ENCODE assay signal across 15 mouse cellular contexts in genomic region chr10:95040258-95040895, GRCm38 (mm10).
DNase-seq lines count a peak whose midpoint lies in the region; ATAC-seq and TF ChIP-seq lines count a peak whose summit lies in the region.
"Had no signal": no experiment of that assay in that cellular context is flagged by ENCODE, and none has a peak within 500 bp of the region (broad histone marks: within the 10 kb centered on the region; RNA-seq: fewer than 3 reads in every experiment).

No protein-coding gene starts in this region.

- H3K4me2 ChIP-seq in hindbrain, embryonic 12.5 days (replicated peaks), result no peak overlapping the region
- H3K4me2 ChIP-seq in hindbrain, embryonic 11.5 days (replicated peaks; ENCODE audit: low read depth, low read length), result no peak overlapping the region
- no peak overlapping the region for H3K4me2 ChIP-seq in neural tube, embryonic 12.5 days (replicated peaks)
- no peak overlapping the region for H3K4me2 ChIP-seq in hindbrain, embryonic 16.5 days (ENCODE audit: low read length)
- H3K4me2 ChIP-seq in stomach, postnatal 0 days (replicated peaks; ENCODE audit: low read depth), result no peak overlapping the region
- H3K4me2 ChIP-seq: liver, embryonic 13.5 days had no signal

- WGBS in hindbrain, embryonic 12.5 days, result 54% methylated on average over 6 of the region's 6 CpGs
- WGBS in hindbrain, embryonic 11.5 days, result 71% methylated on average over 6 of the region's 6 CpGs
- WGBS in neural tube, embryonic 12.5 days, result 73% methylated on average over 6 of the region's 6 CpGs
- WGBS in hindbrain, embryonic 16.5 days, result 52% methylated on average over 6 of the region's 6 CpGs
- 64% methylated on average over 6 of the region's 6 CpGs for WGBS in stomach, postnatal 0 days

- TF ChIP-seq CTCF in stomach, postnatal 0 days (IDR thresholded peaks at IDR 0.05; ENCODE audit: low read depth), result no peak

- H3K9ac ChIP-seq in hindbrain, embryonic 12.5 days, result no peak overlapping the region
- H3K9ac ChIP-seq in hindbrain, embryonic 11.5 days (ENCODE audit: low read depth, low read length), result no peak overlapping the region
- no peak overlapping the region for H3K9ac ChIP-seq in neural tube, embryonic 12.5 days
- no peak overlapping the region for H3K9ac ChIP-seq in hindbrain, embryonic 16.5 days (ENCODE audit: low read depth, low read length)
- H3K9ac ChIP-seq in stomach, postnatal 0 days (ENCODE audit: low read length), result no peak overlapping the region
- H3K9ac ChIP-seq: liver, embryonic 13.5 days had no signal

- peak; percentile 57; the same call in 1 of the 2 replicates for ATAC-seq in hindbrain, embryonic 12.5 days (ENCODE audit: low FRiP score)
- no peak for ATAC-seq in hindbrain, embryonic 11.5 days (ENCODE audit: low FRiP score)
- 0 out of 2 replicates have a peak, but pooled peaks have one; percentile 41 for ATAC-seq in neural tube, embryonic 12.5 days (ENCODE audit: low FRiP score, low read depth)
- ATAC-seq in hindbrain, embryonic 16.5 days, result peak; percentile 43; the same call in 1 of the 2 replicates
- no peak for ATAC-seq in stomach, postnatal 0 days (ENCODE audit: low FRiP score, low TSS enrichment)

- H3K4me1 ChIP-seq in hindbrain, embryonic 12.5 days, result peaks cover 30% of the 10 kb centered on the region
- H3K4me1 ChIP-seq in hindbrain, embryonic 11.5 days (replicated peaks; ENCODE audit: control insufficient read depth, insufficient read depth, low read length), result 0 out of 2 replicates have a peak, but pooled peaks cover 2% of the 10 kb centered on the region
- peaks cover 9% of the 10 kb centered on the region for H3K4me1 ChIP-seq in neural tube, embryonic 12.5 days
- peaks cover 3% of the 10 kb centered on the region; the same call in 1 of the 2 replicates for H3K4me1 ChIP-seq in hindbrain, embryonic 16.5 days (ENCODE audit: control insufficient read depth, insufficient read depth, low read depth, low read length)
- H3K4me1 ChIP-seq in stomach, postnatal 0 days (replicated peaks; ENCODE audit: control insufficient read depth, insufficient read depth), result no peaks in the 10 kb centered on the region
- H3K4me1 ChIP-seq: liver, embryonic 13.5 days had no signal

- TF ChIP-seq EP300 in stomach, postnatal 0 days (optimal IDR thresholded peaks at IDR 0.05), result no peak

- no peaks in the 10 kb centered on the region; the same call in 1 of the 2 replicates for H3K27me3 ChIP-seq in hindbrain, embryonic 12.5 days
- no peaks in the 10 kb centered on the region for H3K27me3 ChIP-seq in hindbrain, embryonic 11.5 days (ENCODE audit: control insufficient read depth, insufficient read depth, low read length)
- H3K27me3 ChIP-seq in neural tube, embryonic 12.5 days (replicated peaks), result no peaks in the 10 kb centered on the region
- H3K27me3 ChIP-seq in hindbrain, embryonic 16.5 days (replicated peaks; ENCODE audit: control insufficient read depth, insufficient read depth, low read length), result no peaks in the 10 kb centered on the region
- H3K27me3 ChIP-seq in stomach, postnatal 0 days (ENCODE audit: control insufficient read depth, insufficient read depth, low read length), result no peaks in the 10 kb centered on the region
- H3K27me3 ChIP-seq: liver, embryonic 13.5 days had no signal

- no peak overlapping the region for H3K4me3 ChIP-seq in hindbrain, embryonic 12.5 days
- H3K4me3 ChIP-seq in hindbrain, embryonic 11.5 days (ENCODE audit: low read depth, low read length), result no peak overlapping the region
- no peak overlapping the region for H3K4me3 ChIP-seq in neural tube, embryonic 12.5 days
- no peak overlapping the region for H3K4me3 ChIP-seq in hindbrain, embryonic 16.5 days (ENCODE audit: low read length)
- H3K4me3 ChIP-seq in stomach, postnatal 0 days (ENCODE audit: low read depth, low read length), result no peak overlapping the region
- H3K4me3 ChIP-seq: liver, embryonic 13.5 days had no signal

- H3K36me3 ChIP-seq in hindbrain, embryonic 12.5 days, result no peaks in the 10 kb centered on the region
- no peaks in the 10 kb centered on the region for H3K36me3 ChIP-seq in hindbrain, embryonic 11.5 days (ENCODE audit: control insufficient read depth, insufficient read depth, low read length)
- H3K36me3 ChIP-seq in neural tube, embryonic 12.5 days, result no peaks in the 10 kb centered on the region
- H3K36me3 ChIP-seq in hindbrain, embryonic 16.5 days (ENCODE audit: control insufficient read depth, insufficient read depth, low read length), result no peaks in the 10 kb centered on the region
- H3K36me3 ChIP-seq in stomach, postnatal 0 days (ENCODE audit: control insufficient read depth, insufficient read depth, low read length), result no peaks in the 10 kb centered on the region
- H3K36me3 ChIP-seq: liver, embryonic 13.5 days had no signal

- H3K27ac ChIP-seq in hindbrain, embryonic 12.5 days, result peak overlapping the region; percentile 71
- no peak overlapping the region for H3K27ac ChIP-seq in hindbrain, embryonic 11.5 days (ENCODE audit: low read depth, low read length)
- H3K27ac ChIP-seq in neural tube, embryonic 12.5 days, result no peak overlapping the region
- no peak overlapping the region for H3K27ac ChIP-seq in hindbrain, embryonic 16.5 days (ENCODE audit: low read depth, low read length)
- no peak overlapping the region for H3K27ac ChIP-seq in stomach, postnatal 0 days (replicated peaks)
- H3K27ac ChIP-seq: liver, embryonic 13.5 days had no signal

- no peaks in the 10 kb centered on the region for H3K9me3 ChIP-seq in hindbrain, embryonic 12.5 days (replicated peaks)
- H3K9me3 ChIP-seq in hindbrain, embryonic 11.5 days (ENCODE audit: control insufficient read depth, low read length), result no peaks in the 10 kb centered on the region
- H3K9me3 ChIP-seq in neural tube, embryonic 12.5 days, result no peaks in the 10 kb centered on the region
- H3K9me3 ChIP-seq in hindbrain, embryonic 16.5 days (ENCODE audit: control insufficient read depth, low read length), result no peaks in the 10 kb centered on the region
- H3K9me3 ChIP-seq in stomach, postnatal 0 days (ENCODE audit: control insufficient read depth, low read length), result no peaks in the 10 kb centered on the region
- H3K9me3 ChIP-seq: liver, embryonic 13.5 days had no signal

- DNase-seq in hindbrain, embryonic 11.5 days (ENCODE audit: low spot score), result no peak
- no peak for DNase-seq in neural tube, embryonic 10.5 days (ENCODE audit: extremely low spot score, low spot score)
- no peak for DNase-seq in stomach, postnatal 0 days (ENCODE audit: low spot score)
- no peak for DNase-seq in thymus, postnatal 14 days
- DNase-seq: adrenal gland, postnatal 36 days; B cell, adult 2 months; cerebellum, postnatal 10 days; heart, adult 18-20 months; kidney, adult 18-20 months; kidney, postnatal 14 days; liver, embryonic 13.5 days; thymus, adult 2 months had no signal

Comparison
In these comparisons a context has a peak if more than half of its experiments do, and no peak if none do; other contexts are left out.
1. ATAC-seq: peak in hindbrain, embryonic 12.5 days (single experiment), neural tube, embryonic 12.5 days (single experiment) and hindbrain, embryonic 16.5 days (single experiment); none in hindbrain, embryonic 11.5 days (single experiment) and stomach, postnatal 0 days (single experiment).